Mouse (Mus musculus) intestine, postnatal 0 days (tissue): ENCODE results near the gene Irf2bp1. TPM values are rescaled to one million over a fixed set of nuclear protein-coding genes. Genes with fewer than 3 reads are reported as not detected.
A peak's percentile ranks its signal among the peaks of the same experiment; 100 is the strongest.

Experiments used
- ATAC-seq: fragments of 200-750 bp; cut with Nextera tagmentation; 2 replicates; pipeline ENCODE4 v1.8.0; 2017; ENCODE audit warnings: mild to moderate bottlenecking, moderate TSS enrichment, moderate library complexity
- H3K27ac ChIP-seq: fragments of 300-500 bp; sonication (generic); 2 replicates; pipeline ENCODE4 v1.5.1; 2014; ENCODE audit warnings: mild to moderate bottlenecking, low read depth, low read length, moderate library complexity
- H3K27me3 ChIP-seq: fragments of 300-500 bp; sonication (generic); replicated peaks from 2 replicates; pipeline ENCODE4 v1.6.1; 2014; ENCODE audit warnings: low read length, mixed read lengths; ENCODE audit not compliant: control insufficient read depth, insufficient read depth
- H3K36me3 ChIP-seq: fragments of 300-500 bp; sonication (generic); 2 replicates; pipeline ENCODE4 v1.6.1; 2014; ENCODE audit warnings: mild to moderate bottlenecking, moderate library complexity; ENCODE audit not compliant: control insufficient read depth, insufficient read depth
- H3K4me1 ChIP-seq: fragments of 300-500 bp; sonication (generic); replicated peaks from 2 replicates; pipeline ENCODE4 v1.6.1; 2014; ENCODE audit warnings: antibody characterized with exemption, low read length, mixed read lengths; ENCODE audit not compliant: control insufficient read depth, insufficient read depth
- H3K4me2 ChIP-seq: fragments of 300-500 bp; sonication (generic); replicated peaks from 2 replicates; pipeline ENCODE4 v1.6.1; 2014; ENCODE audit warnings: low read depth, mild to moderate bottlenecking, moderate library complexity
- H3K4me3 ChIP-seq: fragments of 300-500 bp; sonication (generic); 2 replicates; pipeline ENCODE4 v1.5.1; 2014; ENCODE audit warnings: low read depth, low read length
- H3K9ac ChIP-seq: fragments of 300-500 bp; sonication (generic); 2 replicates; pipeline ENCODE4 v1.6.1; 2014; ENCODE audit warnings: mild to moderate bottlenecking, low read depth, low read length
- H3K9me3 ChIP-seq: fragments of 300-500 bp; sonication (generic); 2 replicates; pipeline ENCODE4 v1.6.1; 2016; ENCODE audit warnings: mixed run types; ENCODE audit not compliant: control insufficient read depth
- CTCF ChIP-seq: sonication (generic); IDR thresholded peaks from 2 replicates; pipeline ENCODE4 v1.5.1; 2016; ENCODE audit warnings: low read depth, mild to moderate bottlenecking, control low read depth, antibody characterized with exemption, moderate library complexity
- WGBS: fragments of 180-500 bp; shearing (Covaris S2); extraction: QIAGEN DNeasy Blood & Tissue Kit; methylation state at CpG from one replicate; pipeline ENCODE4 v1.1.7; 2014; 5-methylcytosine and 5-hydroxymethylcytosine counted together
- polyA plus RNA-seq: library from polyadenylated mRNA; unstranded; fragments of >200 nt; fragmentation: Nextera tagmentation; extraction: Ambion mirVana; gene quantifications from 2 replicates; pipeline ENCODE4 v1.2.1, GENCODE M21; 2015

Irf2bp1 gene
- polyA plus RNA-seq, 1 experiment from 2014 or later = 11.4 TPM

- H3K27ac ChIP-seq = no peak overlapping the region
- no peak overlapping the region for H3K4me2 ChIP-seq
- 71% methylated on average over 7 of the region's 7 CpGs for WGBS
- H3K27me3 ChIP-seq = no peaks in the 10 kb centered on the region
- no peak overlapping the region for H3K9ac ChIP-seq
- no peaks in the 10 kb centered on the region for H3K9me3 ChIP-seq
- no peak overlapping the region for H3K4me3 ChIP-seq
- no peak for ATAC-seq
- H3K36me3 ChIP-seq = peaks cover 6% of the 10 kb centered on the region; the same call in 1 of the 2 replicates
- peaks cover 13% of the 10 kb centered on the region; the same call in 1 of the 2 replicates for H3K4me1 ChIP-seq
- TF ChIP-seq CTCF = no peak
These were observed 6.7 kb downstream of the Irf2bp1 start for GRCm38 (mm10) chr7:19010581-19010980.

GRCm38 (mm10) chr7:19012025-19012621 lies 8.3 kb downstream of the Irf2bp1 start:
- peak overlapping the region; percentile 33 for H3K4me3 ChIP-seq
- H3K9ac ChIP-seq = peak overlapping the region; percentile 63
- peak overlapping the region; percentile 67 for H3K4me2 ChIP-seq
- peak overlapping the region; percentile 35 for H3K27ac ChIP-seq
- no peaks in the 10 kb centered on the region for H3K9me3 ChIP-seq
- H3K4me1 ChIP-seq = 0 out of 2 replicates have a peak, but pooled peaks cover 5% of the 10 kb centered on the region
- 3% methylated on average over 29 of the region's 31 CpGs for WGBS
- no peaks in the 10 kb centered on the region for H3K27me3 ChIP-seq
- peak; percentile 19 for ATAC-seq
- TF ChIP-seq CTCF = no peak
- H3K36me3 ChIP-seq = no peaks in the 10 kb centered on the region; the same call in 1 of the 2 replicates

GRCm38 (mm10) chr7:19012882-19013281 lies 9.0 kb downstream of the Irf2bp1 start:
- Histone ChIP-seq H3K4me1 (0 out of 2 replicates have a peak, but pooled peaks cover 5% of the 10 kb centered on the region), H3K27me3 (no peaks in the 10 kb centered on the region), H3K27ac (no peak overlapping the region), H3K9me3 (no peaks in the 10 kb centered on the region), H3K9ac (no peak overlapping the region), H3K4me3 (no peak overlapping the region), H3K36me3 (no peaks in the 10 kb centered on the region; the same call in 1 of the 2 replicates), H3K4me2 (peak overlapping the region; percentile 67; the same call in 1 of the 2 replicates)
- ATAC-seq = no peak
- WGBS = 31% methylated on average over 2 of the region's 2 CpGs
- TF ChIP-seq CTCF = no peak

DNA sequence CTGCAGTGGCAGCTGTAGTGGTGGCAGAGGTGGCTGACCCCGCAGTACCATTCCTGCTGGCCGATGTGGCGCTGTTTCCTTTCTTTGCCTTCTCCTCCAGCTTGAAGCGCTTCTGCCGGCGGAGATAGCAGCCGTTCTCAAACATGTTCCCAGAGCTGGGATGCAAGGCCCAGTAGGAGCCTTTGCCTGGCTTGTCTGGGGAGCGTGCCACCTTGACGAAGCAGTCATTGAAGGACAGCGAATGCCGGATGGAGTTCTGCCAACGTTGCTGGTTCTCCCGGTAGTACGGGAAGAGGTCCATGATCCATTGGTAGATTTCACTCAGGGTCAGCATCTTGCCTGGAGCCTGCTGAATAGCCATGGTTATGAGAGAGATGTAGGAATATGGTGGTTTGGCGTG lies 10.6 kb downstream of the Irf2bp1 start:
- no peaks in the 10 kb centered on the region for H3K9me3 ChIP-seq
- no peak overlapping the region for H3K4me3 ChIP-seq
- TF ChIP-seq CTCF = peak; percentile 15; the same call in 1 of the 2 replicates
- WGBS = 80% methylated on average over 15 of the region's 15 CpGs
- H3K4me2 ChIP-seq = no peak overlapping the region
- H3K36me3 ChIP-seq = no peaks in the 10 kb centered on the region; the same call in 1 of the 2 replicates
- ATAC-seq = no peak
- no peak overlapping the region for H3K9ac ChIP-seq
- no peaks in the 10 kb centered on the region for H3K27me3 ChIP-seq
- no peak overlapping the region for H3K27ac ChIP-seq
- 0 out of 2 replicates have a peak, but pooled peaks cover 5% of the 10 kb centered on the region for H3K4me1 ChIP-seq

DNA sequence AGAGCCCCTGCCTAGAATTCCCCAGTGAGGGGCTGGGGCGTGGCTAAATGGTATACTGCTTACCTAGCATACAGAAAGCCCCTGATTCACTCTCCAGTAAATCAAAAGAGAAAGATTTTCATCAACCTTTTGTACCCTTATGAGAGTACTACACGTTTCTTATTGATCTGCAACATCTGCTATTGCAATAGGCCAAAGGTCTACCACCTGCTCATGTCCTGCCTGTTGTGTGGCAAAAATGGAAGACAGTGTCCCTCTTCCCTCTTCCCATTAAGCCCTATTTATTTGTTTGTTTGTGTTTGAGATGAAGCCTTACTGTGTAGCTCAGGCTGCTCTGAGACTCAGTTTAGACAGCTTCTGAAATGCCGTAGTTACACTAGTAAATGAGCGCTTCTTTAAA lies 12.2 kb downstream of the Irf2bp1 start:
- no peaks in the 10 kb centered on the region for H3K9me3 ChIP-seq
- H3K27ac ChIP-seq = no peak overlapping the region
- no peak overlapping the region for H3K4me2 ChIP-seq
- 0 out of 2 replicates have a peak, but pooled peaks cover 3% of the 10 kb centered on the region for H3K4me1 ChIP-seq
- no peak overlapping the region for H3K4me3 ChIP-seq
- H3K27me3 ChIP-seq = no peaks in the 10 kb centered on the region
- H3K9ac ChIP-seq = no peak overlapping the region
- TF ChIP-seq CTCF = no peak
- no peaks in the 10 kb centered on the region; the same call in 1 of the 2 replicates for H3K36me3 ChIP-seq
- WGBS = 76% methylated on average over 4 of the region's 4 CpGs
- no peak for ATAC-seq

DNA sequence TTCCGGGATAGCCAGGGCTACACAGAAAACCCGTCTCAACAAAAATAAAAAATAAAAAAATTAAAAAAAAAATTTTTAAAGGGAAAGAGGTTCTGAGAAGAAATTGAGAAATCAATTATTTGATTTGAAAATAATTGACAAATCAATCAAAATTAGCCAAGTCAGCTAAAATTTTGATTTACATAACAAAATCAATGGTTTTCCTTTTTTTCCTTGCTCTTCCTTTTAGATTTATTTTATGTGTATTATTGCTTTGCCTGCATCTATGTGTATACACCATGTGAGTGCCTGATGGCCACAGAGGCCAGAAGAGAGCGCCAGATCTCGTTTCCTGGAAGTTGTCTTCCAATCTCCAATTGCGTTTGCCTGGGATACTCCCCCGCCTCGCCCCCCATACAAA lies 14.1 kb downstream of the Irf2bp1 start:
- H3K4me3 ChIP-seq = no peak overlapping the region
- TF ChIP-seq CTCF = no peak
- WGBS = 88% methylated on average over 7 of the region's 7 CpGs
- H3K27ac ChIP-seq = no peak overlapping the region
- no peaks in the 10 kb centered on the region; the same call in 1 of the 2 replicates for H3K36me3 ChIP-seq
- no peak overlapping the region for H3K9ac ChIP-seq
- no peak overlapping the region for H3K4me2 ChIP-seq
- H3K27me3 ChIP-seq = 0 out of 2 replicates have a peak, but pooled peaks cover 3% of the 10 kb centered on the region
- ATAC-seq = no peak
- H3K9me3 ChIP-seq = no peaks in the 10 kb centered on the region
- H3K4me1 ChIP-seq = 0 out of 2 replicates have a peak, but pooled peaks cover 2% of the 10 kb centered on the region
